Mouse (Mus musculus): ENCODE data around the gene 9930021J03Rik.

GRCm38 (mm10) chr19:29740661-29741060, 65.1 kb downstream of the 9930021J03Rik start:
- TF ChIP-seq CTCF (IDR thresholded peaks at IDR 0.05; ENCODE audit: borderline replicate concordance, extremely low read depth, insufficient read depth, insufficient read length) (no peak), POLR2A (IDR thresholded peaks at IDR 0.05; ENCODE audit: borderline replicate concordance, extremely low read depth, insufficient read depth, insufficient read length, poor library complexity, severe bottlenecking) (no peak)
